Mouse (Mus musculus): Measurements from ENCODE around the gene Ldha. TPM values are rescaled to one million over a fixed set of nuclear protein-coding genes. Genes with fewer than 3 reads are reported as not detected.
"Not testable (repeated sequence)": the region's sequence is repeated elsewhere in the genome, so short reads cannot be mapped to it uniquely, and the experiment has no call there.

Gene Ldha
- polyA plus RNA-seq, 1 experiment: 660 TPM

DNA sequence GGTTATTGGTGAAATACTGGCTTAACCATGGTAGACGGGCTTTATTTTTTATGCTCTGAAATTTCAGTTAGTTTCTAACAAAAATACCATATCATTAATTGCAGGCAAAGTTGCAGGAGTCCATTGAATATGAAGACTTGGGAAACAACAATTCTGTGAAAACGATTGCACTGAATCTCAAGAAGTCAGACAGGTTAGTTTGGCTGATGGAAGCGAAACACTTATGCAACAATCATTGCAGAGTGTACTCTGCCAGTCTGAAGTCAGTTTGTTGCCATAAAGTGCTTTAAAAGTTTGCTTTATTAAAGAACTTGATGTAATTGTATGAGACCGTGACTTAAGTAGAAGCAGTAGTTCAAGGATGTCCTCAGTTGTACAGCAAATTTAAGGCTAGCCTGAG is 27.3 kb upstream of the Ldha start:
- no peak for TF ChIP-seq POLR2A (IDR thresholded peaks at IDR 0.05; ENCODE audit: control insufficient read depth, extremely low read depth, insufficient read depth, low read length, poor library complexity)
- H3K4me3 ChIP-seq (ENCODE audit: control insufficient read depth, insufficient read depth, low read length): no peak overlapping the region
- DNase-seq: no peak
- peaks cover 75% of the 10 kb centered on the region for H3K36me3 ChIP-seq (ENCODE audit: control insufficient read depth, insufficient read depth, low read length)
- 97% methylated on average over 4 of the region's 4 CpGs for WGBS
- H3K4me1 ChIP-seq (replicated peaks; ENCODE audit: control insufficient read depth, insufficient read depth, low read length): no peaks in the 10 kb centered on the region
- no peaks in the 10 kb centered on the region for H3K27me3 ChIP-seq (ENCODE audit: control insufficient read depth, insufficient read depth, low read length)
- H3K27ac ChIP-seq (ENCODE audit: control insufficient read depth, insufficient read depth, low read length): no peak overlapping the region

DNA sequence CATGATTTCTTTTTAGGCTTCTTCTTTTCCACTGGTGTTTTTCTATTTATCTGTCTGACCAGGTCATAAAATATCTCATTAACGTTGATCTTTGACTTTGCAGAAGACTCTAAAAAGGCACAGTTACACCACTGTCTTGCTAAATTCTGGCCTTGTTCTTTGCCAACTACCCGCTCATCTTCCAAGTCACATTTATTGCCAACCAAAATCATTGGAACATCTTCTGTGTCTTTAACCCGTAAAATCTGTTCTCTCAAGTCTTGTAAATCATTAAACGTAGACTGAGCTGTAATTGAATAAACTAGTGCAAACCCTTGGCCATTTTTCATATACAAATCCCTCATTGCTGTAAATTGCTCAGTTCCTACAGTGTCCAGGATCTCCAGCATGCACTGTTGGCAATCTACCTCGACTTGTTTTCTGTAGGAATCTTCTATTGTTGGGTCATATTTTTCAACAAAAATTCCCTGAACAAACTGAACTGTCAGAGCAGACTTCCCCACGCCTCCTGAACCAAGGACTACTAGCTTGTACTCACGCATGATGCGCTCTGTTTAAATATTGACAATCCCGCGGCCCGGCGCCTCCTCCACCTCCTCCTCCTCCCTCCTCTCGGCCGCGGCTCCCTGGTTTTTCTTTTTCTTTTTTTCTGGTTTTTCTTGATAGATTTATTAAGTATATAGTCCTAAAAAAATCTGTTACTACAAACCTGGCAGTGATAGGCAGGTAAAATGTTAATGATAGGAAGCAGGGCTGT is 20.2 kb upstream of the Ldha start:
- DNase-seq; H3K4me3 ChIP-seq (ENCODE audit: control insufficient read depth, insufficient read depth, low read length); H3K27ac ChIP-seq (ENCODE audit: control insufficient read depth, insufficient read depth, low read length); H3K4me1 ChIP-seq (replicated peaks; ENCODE audit: control insufficient read depth, insufficient read depth, low read length); H3K27me3 ChIP-seq (ENCODE audit: control insufficient read depth, insufficient read depth, low read length): not testable (repeated sequence)
- 97% methylated on average over 15 of the region's 15 CpGs for WGBS
- peaks cover 71% of the 10 kb centered on the region for H3K36me3 ChIP-seq (ENCODE audit: control insufficient read depth, insufficient read depth, low read length)

DNA sequence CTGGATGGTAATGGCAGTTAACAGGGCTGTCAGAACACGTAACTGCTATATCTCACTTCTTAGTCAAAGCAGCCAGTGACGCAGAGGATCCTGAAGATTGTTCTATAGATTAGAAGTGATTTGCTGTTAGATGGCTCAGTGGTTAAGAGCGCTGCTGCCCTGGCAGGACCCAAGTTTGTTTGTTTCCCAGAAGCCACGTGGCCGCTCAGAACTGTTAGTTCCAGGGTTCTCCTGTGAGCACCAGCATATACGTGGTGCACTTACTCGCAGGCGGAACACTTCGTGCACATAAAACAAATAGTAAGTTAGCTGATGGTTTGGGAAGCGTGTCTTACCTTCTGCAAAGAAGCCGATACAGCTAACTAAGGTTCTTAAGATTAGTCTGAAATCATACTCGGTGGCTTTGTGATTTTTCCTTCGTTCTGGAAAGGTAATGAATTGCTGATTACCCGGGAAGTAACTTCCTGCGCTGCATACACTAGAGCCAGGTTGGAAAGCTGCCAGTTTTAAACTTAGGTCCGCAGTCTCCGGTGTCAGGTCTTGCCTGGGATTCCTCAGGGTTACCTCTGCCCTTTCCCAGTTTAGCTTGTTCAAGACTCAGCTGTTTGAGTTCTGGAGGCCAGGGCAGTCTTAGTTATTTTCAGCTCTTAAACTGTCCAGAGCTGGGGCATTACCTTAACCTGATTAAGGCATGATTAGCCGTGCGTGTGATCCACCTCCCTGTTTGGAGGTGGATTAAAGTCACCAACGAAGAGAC is 14.1 kb upstream of the Ldha start:
- TF ChIP-seq CTCF (IDR thresholded peaks at IDR 0.05; ENCODE audit: borderline replicate concordance, control insufficient read depth, extremely low read depth, insufficient read depth, low read length, poor library complexity) (no peak), POLR2A (IDR thresholded peaks at IDR 0.05; ENCODE audit: control insufficient read depth, extremely low read depth, insufficient read depth, low read length, poor library complexity) (no peak)
- WGBS: 90% methylated on average over 20 of the region's 20 CpGs
- Histone ChIP-seq H3K27ac (ENCODE audit: control insufficient read depth, insufficient read depth, low read length) (no peak overlapping the region), H3K27me3 (ENCODE audit: control insufficient read depth, insufficient read depth, low read length) (no peaks in the 10 kb centered on the region), H3K36me3 (ENCODE audit: control insufficient read depth, insufficient read depth, low read length) (peaks cover 17% of the 10 kb centered on the region), H3K4me1 (replicated peaks; ENCODE audit: control insufficient read depth, insufficient read depth, low read length) (peaks cover 21% of the 10 kb centered on the region), H3K4me3 (ENCODE audit: control insufficient read depth, insufficient read depth, low read length) (no peak overlapping the region)
- DNase-seq: no peak

- Histone ChIP-seq H3K4me1 (replicated peaks; ENCODE audit: control insufficient read depth, insufficient read depth, low read length) (peaks cover 27% of the 10 kb centered on the region), H3K27ac (ENCODE audit: control insufficient read depth, insufficient read depth, low read length) (no peak overlapping the region), H3K27me3 (ENCODE audit: control insufficient read depth, insufficient read depth, low read length) (no peaks in the 10 kb centered on the region), H3K4me3 (ENCODE audit: control insufficient read depth, insufficient read depth, low read length) (no peak overlapping the region), H3K36me3 (ENCODE audit: control insufficient read depth, insufficient read depth, low read length) (peaks cover 11% of the 10 kb centered on the region)
- no peak for TF ChIP-seq CTCF (IDR thresholded peaks at IDR 0.05; ENCODE audit: borderline replicate concordance, control insufficient read depth, extremely low read depth, insufficient read depth, low read length, poor library complexity)
- no peak for TF ChIP-seq POLR2A (IDR thresholded peaks at IDR 0.05; ENCODE audit: control insufficient read depth, extremely low read depth, insufficient read depth, low read length, poor library complexity)
- DNase-seq: no peak
- 91% methylated on average over 2 of the region's 2 CpGs for WGBS
These were observed 13.5 kb upstream of the Ldha start for GRCm38 (mm10) chr7:46827803-46828184.

- WGBS: 95% methylated on average over 12 of the region's 12 CpGs
- no peak for TF ChIP-seq POLR2A (IDR thresholded peaks at IDR 0.05; ENCODE audit: control insufficient read depth, extremely low read depth, insufficient read depth, low read length, poor library complexity)
- H3K4me1 ChIP-seq (replicated peaks; ENCODE audit: control insufficient read depth, insufficient read depth, low read length): peaks cover 37% of the 10 kb centered on the region
- H3K27ac ChIP-seq (ENCODE audit: control insufficient read depth, insufficient read depth, low read length): no peak overlapping the region
- no peaks in the 10 kb centered on the region for H3K36me3 ChIP-seq (ENCODE audit: control insufficient read depth, insufficient read depth, low read length)
- no peak for DNase-seq
- H3K27me3 ChIP-seq (ENCODE audit: control insufficient read depth, insufficient read depth, low read length): no peaks in the 10 kb centered on the region
- H3K4me3 ChIP-seq (ENCODE audit: control insufficient read depth, insufficient read depth, low read length): no peak overlapping the region
These were observed 11.4 kb upstream of the Ldha start for GRCm38 (mm10) chr7:46829911-46830310.

GRCm38 (mm10) chr7:46830799-46831590 is 10.3 kb upstream of the Ldha start:
- TF ChIP-seq POLR2A (IDR thresholded peaks at IDR 0.05; ENCODE audit: control insufficient read depth, extremely low read depth, insufficient read depth, low read length, poor library complexity) (no peak), CTCF (IDR thresholded peaks at IDR 0.05; ENCODE audit: borderline replicate concordance, control insufficient read depth, extremely low read depth, insufficient read depth, low read length, poor library complexity) (no peak)
- H3K27ac ChIP-seq (ENCODE audit: control insufficient read depth, insufficient read depth, low read length): peak overlapping the region; percentile 84

More at GRCm38 (mm10) chr7:46830799-46831590, 10.3 kb upstream of the Ldha start:
- Histone ChIP-seq H3K36me3 (ENCODE audit: control insufficient read depth, insufficient read depth, low read length) (no peaks in the 10 kb centered on the region), H3K27me3 (ENCODE audit: control insufficient read depth, insufficient read depth, low read length) (no peaks in the 10 kb centered on the region), H3K4me3 (ENCODE audit: control insufficient read depth, insufficient read depth, low read length) (no peak overlapping the region), H3K4me1 (replicated peaks; ENCODE audit: control insufficient read depth, insufficient read depth, low read length) (peaks cover 37% of the 10 kb centered on the region)
- 43% methylated on average over 13 of the region's 13 CpGs for WGBS
- peak; percentile 38 for DNase-seq
